Mouse (Mus musculus): ENCODE data around the gene Shisa5.
A peak's percentile ranks its signal among the peaks of the same experiment; 100 is the strongest.

Gene Shisa5

DNA sequence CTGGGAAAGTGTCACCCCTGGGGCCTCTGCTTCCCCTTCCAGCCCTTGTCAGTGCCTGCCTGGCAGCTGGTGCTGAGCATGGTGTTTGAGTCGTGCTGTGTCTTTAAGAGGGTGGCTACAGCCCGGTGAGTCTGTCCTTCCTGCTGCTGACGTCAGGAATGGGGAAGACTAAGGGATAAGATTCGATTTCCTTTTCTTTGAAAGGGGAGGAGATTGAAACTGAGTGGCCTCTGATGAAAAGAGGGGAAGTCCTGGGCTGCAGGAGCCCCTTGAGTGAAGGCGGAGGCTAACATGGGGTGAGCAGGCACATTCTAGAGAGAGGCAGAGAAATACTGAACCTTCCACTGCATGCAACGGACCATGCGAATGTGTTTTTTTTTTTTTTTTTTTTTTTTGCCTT is 16.3 kb downstream of the Shisa5 start:
- DNase-seq (ENCODE audit: low spot score): peak; percentile 62

DNA sequence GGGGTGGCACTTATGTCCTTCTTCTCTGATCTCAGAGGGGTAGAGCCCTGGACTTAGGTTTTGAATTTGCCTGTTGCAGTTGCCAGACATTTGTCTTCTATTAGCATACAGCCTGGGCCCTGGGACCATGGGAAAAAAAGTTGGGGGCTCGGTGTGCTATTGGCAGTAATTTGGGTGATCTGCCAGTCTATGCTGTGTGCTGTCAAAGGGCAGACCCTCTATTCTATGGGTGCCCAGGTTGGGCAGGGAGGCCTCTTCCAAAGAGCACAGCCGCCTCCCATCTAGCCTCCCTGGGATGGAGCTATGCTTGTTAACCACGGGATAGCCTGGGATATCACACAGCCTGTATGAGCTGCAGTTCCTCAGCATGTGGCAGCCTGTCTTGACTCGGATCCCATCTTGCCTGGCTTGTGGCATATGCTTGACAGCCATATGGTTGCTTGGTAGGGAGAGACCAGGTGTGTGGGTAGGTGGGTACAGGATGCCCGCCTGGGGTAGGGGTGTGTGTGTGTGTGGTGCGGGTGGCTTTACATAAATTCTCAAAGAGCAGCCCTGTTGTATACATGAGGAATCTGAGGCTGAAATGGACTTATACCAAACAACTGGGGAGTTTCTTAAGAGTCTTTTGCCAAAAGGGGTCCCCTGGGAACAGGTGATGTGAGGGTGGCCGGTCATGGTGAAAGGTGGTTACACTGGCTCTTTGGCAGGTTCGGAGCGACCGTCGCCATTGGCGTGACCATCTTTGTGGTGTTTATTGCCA is 17.1 kb downstream of the Shisa5 start:
- DNase-seq (ENCODE audit: low spot score): no peak

DNA sequence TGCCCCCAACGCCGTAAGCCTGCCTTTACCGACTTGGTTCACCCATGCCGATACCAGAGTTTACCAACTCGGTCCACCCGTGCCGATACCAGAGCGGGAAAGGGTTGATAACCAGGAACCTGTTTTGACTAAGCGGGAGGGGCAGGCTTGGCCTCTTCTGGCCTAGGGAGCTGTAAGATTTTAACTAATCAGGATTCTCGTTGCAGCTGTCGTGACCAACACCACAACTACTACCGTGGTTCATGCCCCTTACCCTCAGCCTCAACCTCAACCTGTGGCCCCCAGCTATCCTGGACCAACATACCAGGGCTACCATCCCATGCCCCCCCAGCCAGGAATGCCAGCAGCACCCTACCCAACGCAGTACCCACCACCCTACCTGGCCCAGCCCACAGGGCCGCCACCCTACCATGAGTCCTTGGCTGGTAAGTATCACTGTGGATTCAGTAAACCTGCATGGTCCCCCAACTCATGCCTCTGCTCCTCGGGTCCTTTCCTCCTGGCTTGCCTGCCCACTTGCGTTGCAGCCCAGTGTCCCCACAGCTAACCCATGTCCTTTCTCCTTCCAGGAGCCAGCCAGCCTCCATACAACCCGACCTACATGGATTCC is 17.8 kb downstream of the Shisa5 start:
- no peak for DNase-seq (ENCODE audit: low spot score)

DNA sequence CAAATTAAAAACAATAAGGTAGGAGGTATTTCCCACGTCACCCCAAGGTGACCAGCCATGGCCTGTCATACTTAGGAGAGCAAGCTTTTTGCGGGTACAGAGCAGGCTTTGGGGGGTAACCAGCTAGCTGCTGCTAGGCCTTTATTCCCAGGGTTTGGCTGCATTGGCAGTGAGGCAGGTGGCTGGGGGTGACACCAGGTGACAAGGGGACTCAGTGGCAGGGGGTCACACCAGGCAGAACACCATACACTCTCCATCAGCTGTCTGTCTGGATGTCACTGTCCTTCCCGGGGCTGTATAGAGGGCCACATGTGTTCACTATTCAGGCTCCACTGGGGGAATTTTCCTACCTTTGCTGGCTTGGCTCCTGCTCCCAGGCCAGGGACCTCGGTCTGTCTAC is 18.6 kb downstream of the Shisa5 start:
- no peak for DNase-seq (ENCODE audit: low spot score)

DNA sequence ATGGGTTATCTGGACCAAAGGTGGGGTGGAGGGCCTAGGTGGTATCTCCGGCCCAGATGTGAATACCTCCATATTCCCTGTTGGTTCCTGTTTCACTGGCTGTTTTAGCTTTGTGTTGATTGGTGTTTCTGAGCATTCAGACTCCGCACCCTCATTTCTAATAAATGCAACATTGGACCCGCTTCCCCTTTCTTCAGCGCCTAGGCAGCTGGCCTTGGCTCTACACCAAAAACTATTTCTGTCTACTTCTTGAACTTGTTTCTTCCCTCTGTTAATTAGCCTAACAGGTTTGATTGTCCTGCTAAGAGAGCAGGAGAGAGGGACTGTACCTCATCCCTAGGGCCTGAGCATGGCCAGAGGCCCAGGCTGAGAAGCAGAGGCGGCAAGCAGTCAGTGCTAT is 19.2 kb downstream of the Shisa5 start:
- DNase-seq (ENCODE audit: low spot score): no peak

DNA sequence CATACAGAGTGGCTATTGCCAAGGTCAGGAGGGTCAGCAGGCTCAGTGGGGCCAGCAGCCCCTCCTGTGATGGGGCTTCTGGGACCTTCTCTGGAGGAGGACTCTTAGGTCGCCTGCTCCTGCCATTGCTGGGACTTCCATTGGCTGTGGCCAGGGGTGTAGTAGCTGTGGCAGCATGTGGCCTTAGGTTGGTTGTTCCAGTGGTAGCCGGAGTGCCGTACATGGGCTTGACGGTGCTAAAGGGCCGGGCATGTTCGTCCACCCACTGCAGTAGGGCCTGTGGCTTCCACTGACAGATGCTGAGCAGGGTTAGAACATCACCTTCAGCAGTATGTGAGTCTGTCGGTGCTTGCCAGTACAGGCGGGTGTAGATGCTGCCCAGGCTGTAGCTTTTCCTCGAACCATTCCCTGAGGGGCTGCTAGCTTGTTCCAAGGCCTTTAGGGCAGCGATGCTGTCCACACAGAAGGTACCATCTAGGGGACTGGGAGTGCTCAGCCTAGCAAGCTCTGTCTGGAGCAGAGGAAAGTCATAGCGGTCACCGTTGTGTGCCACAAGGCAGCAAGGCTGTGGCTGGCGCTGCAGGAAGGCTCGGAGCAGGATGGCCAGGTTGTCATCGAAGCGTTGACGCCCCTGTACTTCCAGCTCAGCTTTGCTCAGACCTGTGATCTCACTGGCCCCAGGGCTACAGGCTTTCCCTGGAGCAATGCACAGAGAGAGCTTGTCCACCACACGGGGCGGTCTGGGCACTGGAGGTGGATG is 19.8 kb downstream of the Shisa5 start:
- no peak for DNase-seq (ENCODE audit: low spot score)

DNA sequence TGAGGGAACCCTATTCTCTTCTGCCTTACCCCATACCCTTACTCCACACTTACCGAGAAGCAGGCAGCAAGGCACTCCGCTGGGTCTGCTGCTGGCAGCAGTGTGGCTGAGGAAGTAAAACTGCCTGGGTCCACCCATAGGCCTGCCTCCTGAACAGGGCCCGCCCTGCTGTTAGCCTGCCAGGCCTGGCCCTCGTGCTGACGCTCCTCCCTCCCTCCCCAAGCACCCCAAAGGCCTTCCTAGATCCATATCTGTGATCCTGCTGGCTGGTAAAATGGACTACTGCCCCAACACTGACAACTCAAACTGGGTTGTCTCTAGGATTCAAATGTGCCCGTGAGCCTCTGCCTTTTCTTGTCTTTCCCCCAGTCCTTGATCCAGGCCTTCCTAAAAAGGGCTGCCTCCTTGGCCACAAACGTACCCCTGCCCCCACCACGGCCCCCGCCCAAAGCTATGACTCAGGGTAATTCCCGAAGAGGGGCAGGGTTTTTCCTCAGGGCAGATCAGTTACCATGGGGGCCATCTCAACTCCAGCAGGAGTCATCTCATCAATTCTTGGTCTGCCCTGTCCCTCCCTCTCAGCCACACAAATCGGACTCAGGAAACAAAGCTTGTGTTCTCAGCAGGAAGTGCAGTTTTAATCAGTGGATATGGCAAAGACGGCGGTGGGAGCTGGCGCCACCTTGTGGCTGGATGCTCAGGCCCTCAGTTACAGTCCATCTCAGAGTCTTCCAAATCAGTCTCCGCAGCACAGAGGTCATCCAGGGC is 21.0 kb downstream of the Shisa5 start, which contains the start of gene Trex1:
Gene Trex1 (minus strand): TSS at position 599 of the 768 bp plus-strand sequence.
- DNase-seq (ENCODE audit: low spot score): peak; percentile 85

DNA sequence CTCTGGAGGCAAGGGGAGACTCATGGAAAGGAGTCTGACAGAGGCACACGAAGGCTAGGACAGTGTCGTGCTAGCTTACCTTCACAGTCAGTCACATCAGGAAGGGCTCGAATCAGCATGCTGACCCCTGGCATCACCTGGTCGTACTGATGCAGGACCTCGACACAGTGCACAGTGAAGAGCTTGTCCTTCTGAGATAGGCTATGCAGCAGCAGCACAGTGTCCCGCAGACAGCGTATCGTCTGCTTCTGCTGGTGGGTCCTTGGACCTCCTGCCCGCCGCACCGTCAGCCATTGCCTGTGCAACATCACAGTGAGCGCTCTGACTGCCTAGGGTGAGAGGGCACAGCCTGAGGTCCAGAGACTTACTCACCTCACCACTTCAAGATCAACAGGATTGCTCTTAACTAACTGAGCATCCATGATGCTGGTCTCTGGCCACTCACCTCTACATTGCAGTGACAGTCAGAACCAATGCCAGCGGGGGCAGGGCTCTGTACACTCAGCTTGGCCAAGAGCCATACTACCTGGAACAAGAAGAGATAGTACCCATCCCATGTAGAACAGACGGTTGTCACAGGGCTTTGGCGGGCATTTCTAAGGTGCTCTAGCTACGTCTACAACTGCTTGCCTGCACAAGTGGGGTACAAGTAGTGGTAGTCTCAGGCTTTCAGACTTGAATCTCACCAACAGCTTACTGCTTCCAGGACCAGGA is 22.0 kb downstream of the Shisa5 start:
- DNase-seq (ENCODE audit: low spot score): no peak

DNA sequence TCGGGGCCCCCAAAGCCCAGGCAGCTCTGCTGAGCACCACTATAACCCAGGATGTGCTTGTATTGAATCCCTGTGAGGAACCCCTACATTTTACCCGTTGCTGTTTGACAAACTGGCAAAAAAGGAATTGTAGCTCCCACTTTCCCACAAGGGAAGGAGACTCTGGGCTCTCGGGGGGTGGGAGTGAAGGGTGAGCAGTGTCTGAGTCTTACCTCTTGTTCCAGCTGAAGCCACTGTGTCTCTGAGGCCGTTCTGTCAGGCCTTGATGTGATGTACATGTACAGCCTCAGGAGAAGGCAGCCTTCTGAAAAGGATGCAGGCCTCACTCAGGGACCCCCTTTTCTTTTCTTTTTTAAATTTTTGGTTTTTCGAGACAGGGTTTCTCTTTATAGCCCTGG is 22.5 kb downstream of the Shisa5 start:
- DNase-seq (ENCODE audit: low spot score): no peak

DNA sequence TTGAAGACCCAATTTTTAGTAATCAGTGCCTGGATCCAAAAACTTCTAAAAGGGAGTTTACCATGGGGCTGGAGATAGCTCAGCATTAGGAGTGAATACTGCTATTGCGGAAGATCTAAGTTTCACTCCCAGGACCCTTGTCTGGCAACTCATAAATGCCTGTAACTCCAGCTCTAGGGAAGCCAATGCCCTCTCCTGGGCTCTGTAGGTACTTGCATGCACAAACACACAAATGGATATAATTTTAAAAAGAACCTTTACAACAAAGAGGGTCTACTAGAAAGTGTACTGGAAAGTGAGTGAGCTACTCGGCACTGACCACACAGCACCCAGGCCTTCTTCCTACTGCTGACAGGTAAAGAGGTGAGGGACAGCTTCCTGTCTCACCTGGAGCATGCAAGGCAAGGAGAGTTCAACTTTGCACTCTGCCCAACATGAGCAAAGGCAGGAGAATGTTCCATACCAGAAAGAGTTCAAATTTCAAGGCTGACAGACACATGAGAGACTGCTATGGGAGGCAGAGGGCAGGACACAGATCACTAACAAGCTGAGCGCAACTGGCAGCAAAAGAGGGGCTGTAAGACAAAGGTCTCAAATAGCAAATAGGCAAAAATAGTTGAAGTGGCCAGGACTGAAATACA is 29.9 kb downstream of the Shisa5 start:
- DNase-seq (ENCODE audit: low spot score): no peak

DNA sequence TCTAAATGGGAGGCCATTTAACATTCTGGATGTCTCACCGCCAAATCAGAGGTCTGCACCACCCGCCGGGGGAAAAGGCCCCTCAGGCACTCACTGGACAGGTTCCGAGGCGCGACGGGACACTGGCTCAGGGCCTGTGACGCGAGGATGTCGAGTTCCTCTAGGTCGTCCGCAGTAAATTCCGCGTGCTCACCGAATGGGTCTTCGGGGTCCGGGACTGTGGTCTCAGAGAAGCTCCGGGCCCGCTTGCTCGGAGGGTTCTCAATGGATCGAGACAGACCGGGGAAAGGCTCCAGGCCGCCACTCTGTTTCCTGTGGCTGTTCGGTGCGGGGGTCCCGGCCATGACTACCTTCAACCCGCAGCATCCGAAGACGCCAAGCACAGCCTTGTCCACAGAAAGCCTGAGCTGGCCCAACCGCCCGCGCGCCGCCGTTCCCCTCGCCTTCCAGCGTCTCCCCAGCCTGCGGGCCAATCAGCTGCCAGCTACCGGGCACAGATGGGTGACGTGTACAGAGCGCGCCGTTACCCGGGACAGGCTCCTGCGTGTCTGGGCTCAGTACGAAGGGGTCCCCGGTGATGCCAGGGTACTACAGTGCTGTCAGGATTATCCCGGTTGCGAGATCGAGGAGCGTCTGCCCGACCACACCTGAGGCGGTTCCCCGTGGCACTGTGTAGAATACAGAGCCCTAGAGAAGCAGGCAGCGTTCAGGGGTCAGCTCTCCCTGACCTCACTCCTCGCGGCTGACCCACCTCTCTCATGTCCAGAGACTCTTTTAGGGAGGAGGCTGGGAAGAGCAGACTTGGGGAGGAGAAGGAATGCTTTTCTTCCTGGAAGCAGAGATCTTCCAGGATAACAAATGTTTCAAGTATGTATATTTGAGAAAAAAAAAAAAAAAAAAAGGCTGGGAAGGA is 35.6 kb downstream of the Shisa5 start, which contains the start of gene Atrip:
Gene Atrip (minus strand): TSS at position 464 of the 913 bp plus-strand sequence.
- DNase-seq (ENCODE audit: low spot score): peak; percentile 89

DNA sequence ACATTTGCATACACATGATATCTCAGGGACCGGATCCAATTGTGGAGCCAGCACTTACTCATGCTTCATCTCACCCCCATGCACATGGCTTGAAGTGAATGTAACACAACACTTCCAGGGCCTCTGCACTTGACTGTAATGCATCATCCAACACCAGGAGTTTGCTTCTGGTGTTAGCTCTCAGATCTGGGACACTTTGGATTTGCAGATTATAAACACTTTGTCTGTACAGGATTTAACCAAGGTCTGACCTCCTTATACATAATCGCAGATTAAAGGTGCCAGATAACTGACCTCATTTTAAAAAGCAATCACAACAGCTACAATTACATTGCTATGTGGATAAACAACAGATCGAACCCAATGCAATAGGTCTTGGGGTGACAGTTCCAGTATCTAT is 42.2 kb downstream of the Shisa5 start:
- DNase-seq (ENCODE audit: low spot score): no peak

DNA sequence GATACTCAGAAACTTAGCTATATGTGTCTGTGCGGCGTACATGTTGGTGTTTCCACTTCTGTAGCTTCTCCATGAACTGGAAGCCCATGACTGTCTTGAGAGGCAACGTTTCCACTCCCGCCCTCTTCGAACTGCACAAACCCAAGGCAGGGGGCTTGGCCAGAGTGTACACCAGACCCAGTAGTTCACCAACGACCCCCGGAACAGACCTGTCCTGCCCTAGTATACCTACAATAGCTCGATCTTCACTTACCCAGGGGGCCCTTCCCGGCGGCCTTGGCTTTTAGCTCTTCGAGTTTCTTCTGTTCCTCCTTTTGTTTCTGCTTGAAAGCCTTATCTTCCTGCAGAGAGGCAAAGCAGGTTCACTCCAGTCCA is 43.4 kb downstream of the Shisa5 start:
- no peak for DNase-seq (ENCODE audit: low spot score)

DNA sequence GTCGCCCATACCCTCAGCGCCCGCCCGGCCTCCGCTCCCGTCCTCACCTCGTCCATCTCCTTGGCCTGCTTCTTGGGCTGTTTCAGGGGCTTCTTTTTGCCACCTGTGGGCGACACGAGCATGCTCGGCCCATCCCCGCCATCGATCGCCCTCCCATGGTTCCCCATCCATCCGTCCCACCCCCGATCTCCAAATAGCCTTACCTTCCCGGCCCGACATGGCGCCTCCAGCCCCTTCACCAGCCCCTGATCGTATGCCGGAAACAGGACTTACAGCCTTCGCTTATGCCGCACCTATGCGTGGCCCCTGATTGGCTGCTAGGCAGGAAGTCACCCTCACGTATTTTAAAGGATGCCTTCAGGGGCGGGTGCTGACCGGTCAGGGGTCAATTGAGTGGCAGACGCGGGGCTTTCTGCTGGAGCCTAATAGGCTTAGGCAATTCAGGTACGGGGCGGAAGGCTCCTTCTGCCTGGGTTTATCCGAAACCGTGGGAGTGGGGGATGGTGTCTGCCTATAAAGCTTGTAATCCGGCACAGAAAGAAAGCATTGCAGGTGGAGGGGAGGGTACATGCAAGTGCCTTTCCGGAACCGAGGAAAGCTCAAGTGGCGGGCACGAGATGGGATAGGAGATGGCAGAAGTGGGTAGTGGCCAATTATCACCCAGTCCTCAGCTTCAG is 43.9 kb downstream of the Shisa5 start, which contains the start of the genes Ccdc51 and Tma7:
Gene Ccdc51 (plus strand): TSS at position 370 of the 677 bp plus-strand sequence.
Gene Tma7 (minus strand): TSS at position 464 of the 677 bp plus-strand sequence.
- peak; percentile 88 for DNase-seq (ENCODE audit: low spot score)

DNA sequence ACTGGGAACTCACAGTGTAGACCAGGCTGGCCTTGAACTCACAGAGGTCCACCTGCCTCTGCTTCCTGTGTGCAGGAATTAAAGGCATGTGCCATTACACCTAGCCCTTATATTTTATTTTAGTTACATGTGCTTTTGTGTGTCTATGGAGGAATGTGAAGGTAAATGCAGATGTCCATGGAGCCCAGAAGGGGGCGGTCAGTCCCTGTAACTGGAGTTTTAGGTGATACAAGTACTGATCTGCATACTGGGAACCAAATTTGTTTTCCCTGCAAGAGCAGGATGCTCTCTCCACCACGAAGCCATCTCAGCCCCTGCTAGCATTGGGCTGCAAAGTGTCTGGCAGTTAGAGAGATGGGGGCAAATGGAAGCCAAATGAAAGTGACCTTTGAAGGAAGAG is 46.6 kb downstream of the Shisa5 start:
- DNase-seq (ENCODE audit: low spot score): peak; percentile 66

DNA sequence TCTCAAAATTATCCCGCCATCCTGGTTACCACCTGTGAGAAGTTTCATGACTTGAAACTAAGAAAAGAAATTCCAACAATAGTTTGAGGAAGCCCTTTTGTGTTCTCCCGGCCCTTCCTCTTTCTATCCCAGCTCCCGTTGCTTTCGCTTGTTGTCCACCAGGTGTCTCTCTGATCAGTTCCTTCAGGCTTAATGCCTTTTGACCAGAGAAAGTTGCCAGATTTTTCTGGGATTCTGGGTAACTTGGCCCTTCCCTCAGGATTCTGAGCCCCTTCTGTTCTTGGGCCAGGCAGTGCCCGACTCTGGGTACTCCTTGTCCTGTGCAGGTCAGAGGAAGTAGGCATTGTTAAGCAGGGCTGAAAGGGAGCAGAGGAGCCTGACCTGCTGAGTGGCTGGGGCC is 49.6 kb downstream of the Shisa5 start:
- DNase-seq (ENCODE audit: low spot score): peak; percentile 52

DNA sequence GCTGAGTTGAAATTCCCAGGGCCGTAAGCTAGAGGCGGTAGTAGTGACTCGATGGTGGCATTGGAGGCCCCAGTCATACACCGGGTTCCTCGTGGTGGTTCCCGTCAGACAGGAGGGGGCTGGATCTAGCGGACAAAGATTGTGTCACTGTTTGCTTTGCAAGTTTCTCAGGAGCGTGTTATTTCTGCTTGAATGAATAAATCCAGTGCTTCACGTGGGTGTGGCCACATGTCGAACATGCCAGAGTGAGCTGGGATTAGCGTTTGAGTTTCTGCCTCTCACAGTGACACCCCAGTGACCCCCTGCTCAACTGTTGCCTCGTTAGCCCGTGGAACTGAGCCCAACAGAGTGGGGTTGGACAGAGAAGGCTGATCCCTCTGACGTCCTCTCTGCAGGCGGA is 52.1 kb downstream of the Shisa5 start:
- no peak for DNase-seq (ENCODE audit: low spot score)

DNA sequence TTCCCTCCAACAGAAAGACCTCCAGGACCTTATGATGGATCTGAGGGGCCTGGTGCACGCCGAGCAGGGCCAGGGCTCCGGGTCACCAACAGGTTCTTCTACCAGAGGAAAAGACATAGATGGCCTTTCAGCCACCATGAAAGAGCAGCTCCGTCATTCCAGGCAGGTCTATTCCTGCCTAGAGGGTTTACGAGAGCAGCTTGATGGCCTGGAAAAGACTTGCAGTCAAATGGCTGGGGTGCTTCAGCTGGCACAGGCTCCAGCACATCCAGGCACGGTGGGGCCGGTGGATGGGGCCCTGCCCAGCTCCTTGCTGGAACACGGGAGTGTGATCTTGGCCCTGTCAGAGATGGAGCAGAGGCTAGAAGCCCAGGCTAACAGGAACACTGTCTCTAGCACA is 53.4 kb downstream of the Shisa5 start:
- no peak for DNase-seq (ENCODE audit: low spot score)

DNA sequence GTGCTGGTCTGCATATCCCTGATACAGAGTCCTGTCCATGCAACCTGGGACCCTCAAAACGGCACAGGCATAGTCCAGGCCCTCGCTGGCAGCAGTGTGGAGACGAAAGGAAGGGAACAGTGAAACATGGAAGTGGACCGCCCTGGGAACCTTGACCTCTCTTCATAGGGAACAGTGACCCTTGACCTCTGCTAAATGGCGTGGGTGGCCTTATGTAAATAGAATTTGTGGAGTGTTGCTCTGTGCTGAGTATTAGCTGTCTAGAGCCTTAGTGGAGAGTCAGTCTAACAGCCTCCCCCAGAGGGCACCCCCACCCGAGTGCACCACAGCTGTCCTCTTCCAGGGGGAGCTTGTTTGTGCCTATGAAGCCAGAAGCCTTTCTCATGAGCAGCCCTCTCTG is 54.4 kb downstream of the Shisa5 start:
- no peak for DNase-seq (ENCODE audit: low spot score)

Measured in MN1 (cell line).